Mouse (Mus musculus) liver, embryonic 14.5 days (tissue): Measurements from ENCODE around the gene Ten1. TPM values are rescaled to one million over a fixed set of nuclear protein-coding genes. Genes with fewer than 3 reads are reported as not detected.

Experiments used
- ATAC-seq: fragments of 200-750 bp; cut with Nextera tagmentation; 2 replicates; pipeline ENCODE4 v1.8.0; 2017; ENCODE audit warnings: moderate number of reproducible peaks, mild to moderate bottlenecking, moderate library complexity; ENCODE audit not compliant: insufficient read depth
- DNase-seq, 3 experiments: peaks; one replicate each; pipeline ENCODE4 v3.0.0-alpha.2; 2012 to 2013; ENCODE audit warnings: low read depth in 3 of 3, low spot score in 3 of 3
- H3K27ac ChIP-seq: fragments of 300-500 bp; sonication (generic); 2 replicates; pipeline ENCODE4 v1.5.1; 2014; ENCODE audit warnings: moderate library complexity, mild to moderate bottlenecking, control low read depth, inconsistent platforms
- H3K27me3 ChIP-seq: fragments of 300-500 bp; sonication (generic); 2 replicates; pipeline ENCODE4 v1.6.1; 2014; ENCODE audit warnings: mild to moderate bottlenecking, low read length, moderate library complexity; ENCODE audit not compliant: control insufficient read depth, insufficient read depth
- H3K36me3 ChIP-seq: fragments of 300-500 bp; sonication (generic); replicated peaks from 2 replicates; pipeline ENCODE4 v1.6.1; 2014; ENCODE audit warnings: low read depth; ENCODE audit not compliant: control insufficient read depth, insufficient read depth
- H3K4me1 ChIP-seq, 2 experiments: fragments of 200-500 bp in 1 of 2; fragments of 300-500 bp in 1 of 2; sonication (generic) in 1 of 2; replicated peaks; 2 replicates each; pipeline ENCODE4 v1.6.1; 2012 to 2014; ENCODE audit warnings: antibody characterized with exemption in 1 of 2, inconsistent platforms in 1 of 2, low read length in 1 of 2; ENCODE audit not compliant: control insufficient read depth in 2 of 2, insufficient read depth in 2 of 2
- H3K4me2 ChIP-seq: fragments of 300-500 bp; sonication (generic); 2 replicates; pipeline ENCODE4 v1.6.1; 2014; ENCODE audit warnings: low read depth, mild to moderate bottlenecking, control low read depth, moderate library complexity
- H3K4me3 ChIP-seq, 2 experiments: fragments of 200-500 bp in 1 of 2; fragments of 300-500 bp in 1 of 2; sonication (generic) in 1 of 2; 2 replicates each; pipeline ENCODE4 v1.5.1; 2012 to 2014; ENCODE audit warnings: low read depth in 2 of 2, low read length in 2 of 2, mild to moderate bottlenecking in 2 of 2, control low read depth in 1 of 2, inconsistent platforms in 1 of 2, moderate library complexity in 1 of 2; ENCODE audit not compliant: insufficient read depth in 1 of 2
- H3K9ac ChIP-seq: fragments of 300-500 bp; sonication (generic); replicated peaks from 2 replicates; pipeline ENCODE4 v1.6.1; 2014; ENCODE audit warnings: mild to moderate bottlenecking, control low read depth, moderate library complexity
- H3K9me3 ChIP-seq: fragments of 300-500 bp; sonication (generic); 2 replicates; pipeline ENCODE4 v1.6.1; 2016; ENCODE audit warnings: low read length, mixed read lengths; ENCODE audit not compliant: control insufficient read depth
- CTCF ChIP-seq: IDR thresholded peaks from 2 replicates; pipeline ENCODE4 v1.5.1; 2016; ENCODE audit warnings: antibody characterized with exemption, low read depth, control low read depth
- EP300 ChIP-seq: IDR thresholded peaks from 2 replicates; pipeline ENCODE4 v1.6.1; 2016; ENCODE audit warnings: antibody characterized with exemption, low read depth
- WGBS: fragments of 180-500 bp; shearing (Covaris S2); extraction: QIAGEN DNeasy Blood & Tissue Kit; methylation state at CpG from one replicate; pipeline ENCODE4 v1.1.7; 2014; ENCODE audit not compliant: insufficient replicate concordance; 5-methylcytosine and 5-hydroxymethylcytosine counted together
- polyA plus RNA-seq, 2 experiments: library from polyadenylated mRNA; depleted of rRNA in 1 of 2; stranded (reverse) in 1 of 2; unstranded in 1 of 2; fragments of >200 nt; fragmentation: Nextera tagmentation in 1 of 2; extraction: Ambion mirVana in 1 of 2; gene quantifications; 2 replicates each; pipeline versions ENCODE4 v1.2.1 to v1.2.3; 2012 to 2014

The Ten1 gene
- polyA plus RNA-seq, 2 experiments, result 19.6 to 27.3 TPM

- Histone ChIP-seq H3K27me3 (no peaks in the 10 kb centered on the region), H3K4me3 (no peak overlapping the region), H3K4me1 (peaks cover 0 to under 1% of the 10 kb centered on the region in 2 experiments; a peak in 2 of 4 replicates), H3K36me3 (peaks cover 68% of the 10 kb centered on the region), H3K4me2 (no peak overlapping the region), H3K9me3 (no peaks in the 10 kb centered on the region), H3K27ac (no peak overlapping the region), H3K9ac (no peak overlapping the region)
- no peak for TF ChIP-seq EP300
- no peak for TF ChIP-seq CTCF
- WGBS, result 68% methylated on average over 7 of the region's 7 CpGs
- ATAC-seq, result no peak
- DNase-seq, result no peak
These were observed 61.6 kb downstream of the Ten1 start for GRCm38 (mm10) chr11:116260259-116260658.

Other genes starting within 250 kb of the Ten1 start
- 0.10 and 0.11 TPM in 2 replicates for gene Itgb4, start 224.1 kb upstream of the Ten1 start, polyA plus RNA-seq (2012; rRNA removed)
- 0.16 and 0.17 TPM in 2 replicates for gene Itgb4, start 224.1 kb upstream of the Ten1 start, polyA plus RNA-seq (2014; fragmentation: Nextera tagmentation; extraction: Ambion mirVana)
- gene Galk1, start 186.1 kb upstream of the Ten1 start, polyA plus RNA-seq (2012; rRNA removed), result 55.9 and 59.1 TPM in 2 replicates
- gene Galk1, start 186.1 kb upstream of the Ten1 start, polyA plus RNA-seq (2014; fragmentation: Nextera tagmentation; extraction: Ambion mirVana), result 102 and 113 TPM in 2 replicates
- 173 and 248 TPM in 2 replicates for gene H3f3b, start 170.9 kb upstream of the Ten1 start, polyA plus RNA-seq (2012; rRNA removed)
- gene H3f3b, start 170.9 kb upstream of the Ten1 start, polyA plus RNA-seq (2014; fragmentation: Nextera tagmentation; extraction: Ambion mirVana), result 651 and 676 TPM in 2 replicates
- 10.4 and 12.1 TPM in 2 replicates for gene Unk, start 168.5 kb upstream of the Ten1 start, polyA plus RNA-seq (2012; rRNA removed)
- 6.4 and 7.9 TPM in 2 replicates for gene Unk, start 168.5 kb upstream of the Ten1 start, polyA plus RNA-seq (2014; fragmentation: Nextera tagmentation; extraction: Ambion mirVana)
- gene Unc13d, start 120.9 kb upstream of the Ten1 start, polyA plus RNA-seq (2012; rRNA removed), result 18.7 and 19.6 TPM in 2 replicates
- 14.9 and 16.8 TPM in 2 replicates for gene Unc13d, start 120.9 kb upstream of the Ten1 start, polyA plus RNA-seq (2014; fragmentation: Nextera tagmentation; extraction: Ambion mirVana)
- gene Wbp2, start 111.9 kb upstream of the Ten1 start, polyA plus RNA-seq (2012; rRNA removed), result 46.2 and 57.4 TPM in 2 replicates
- 74.5 and 87.6 TPM in 2 replicates for gene Wbp2, start 111.9 kb upstream of the Ten1 start, polyA plus RNA-seq (2014; fragmentation: Nextera tagmentation; extraction: Ambion mirVana)
- 1.8 and 2.0 TPM in 2 replicates for gene Trim47, start 71.6 kb upstream of the Ten1 start, polyA plus RNA-seq (2012; rRNA removed)
- gene Trim47, start 71.6 kb upstream of the Ten1 start, polyA plus RNA-seq (2014; fragmentation: Nextera tagmentation; extraction: Ambion mirVana), result 2.2 and 3.2 TPM in 2 replicates
- 1.4 and 1.5 TPM in 2 replicates for gene Trim65, start 67.7 kb upstream of the Ten1 start, polyA plus RNA-seq (2012; rRNA removed)
- 0.83 and 0.97 TPM in 2 replicates for gene Trim65, start 67.7 kb upstream of the Ten1 start, polyA plus RNA-seq (2014; fragmentation: Nextera tagmentation; extraction: Ambion mirVana)
- gene Mrpl38, start 60.0 kb upstream of the Ten1 start, polyA plus RNA-seq (2012; rRNA removed), result 17.5 and 24.8 TPM in 2 replicates
- gene Mrpl38, start 60.0 kb upstream of the Ten1 start, polyA plus RNA-seq (2014; fragmentation: Nextera tagmentation; extraction: Ambion mirVana), result 39.5 and 49.2 TPM in 2 replicates
- gene Fbf1, start 30.7 kb upstream of the Ten1 start, polyA plus RNA-seq (2012; rRNA removed), result 5.8 and 8.7 TPM in 2 replicates
- gene Fbf1, start 30.7 kb upstream of the Ten1 start, polyA plus RNA-seq (2014; fragmentation: Nextera tagmentation; extraction: Ambion mirVana), result 3.1 and 3.5 TPM in 2 replicates
- gene Acox1, start 190 bp downstream of the Ten1 start, polyA plus RNA-seq (2012; rRNA removed), result 12.3 and 14.8 TPM in 2 replicates
- gene Acox1, start 190 bp downstream of the Ten1 start, polyA plus RNA-seq (2014; fragmentation: Nextera tagmentation; extraction: Ambion mirVana), result 16.6 and 18.6 TPM in 2 replicates
- gene Evpl, start 39.2 kb downstream of the Ten1 start, polyA plus RNA-seq (2012; rRNA removed), result 0.03 and 0.09 TPM in 2 replicates
- 0.04 and 0.13 TPM in 2 replicates for gene Evpl, start 39.2 kb downstream of the Ten1 start, polyA plus RNA-seq (2014; fragmentation: Nextera tagmentation; extraction: Ambion mirVana)
- 31.9 and 37.6 TPM in 2 replicates for gene Srp68, start 75.4 kb downstream of the Ten1 start, polyA plus RNA-seq (2012; rRNA removed)
- 28.8 and 33.8 TPM in 2 replicates for gene Srp68, start 75.4 kb downstream of the Ten1 start, polyA plus RNA-seq (2014; fragmentation: Nextera tagmentation; extraction: Ambion mirVana)
- 0.02 TPM in 1 of 2 replicates, not detected in the other for gene Galr2, start 82.1 kb downstream of the Ten1 start, polyA plus RNA-seq (2012; rRNA removed)
- gene Galr2, start 82.1 kb downstream of the Ten1 start, polyA plus RNA-seq (2014; fragmentation: Nextera tagmentation; extraction: Ambion mirVana), result not detected in 2 replicates
- 7.1 and 8.8 TPM in 2 replicates for gene Exoc7, start 108.4 kb downstream of the Ten1 start, polyA plus RNA-seq (2012; rRNA removed)
- 14.9 and 16.7 TPM in 2 replicates for gene Exoc7, start 108.4 kb downstream of the Ten1 start, polyA plus RNA-seq (2014; fragmentation: Nextera tagmentation; extraction: Ambion mirVana)
- 1.2 and 1.4 TPM in 2 replicates for gene Foxj1, start 136.5 kb downstream of the Ten1 start, polyA plus RNA-seq (2012; rRNA removed)
- gene Foxj1, start 136.5 kb downstream of the Ten1 start, polyA plus RNA-seq (2014; fragmentation: Nextera tagmentation; extraction: Ambion mirVana), result 0.76 and 0.80 TPM in 2 replicates
- gene Rnf157, start 214.2 kb downstream of the Ten1 start, polyA plus RNA-seq (2012; rRNA removed), result 0.57 and 0.75 TPM in 2 replicates
- 0.66 and 1.2 TPM in 2 replicates for gene Rnf157, start 214.2 kb downstream of the Ten1 start, polyA plus RNA-seq (2014; fragmentation: Nextera tagmentation; extraction: Ambion mirVana)
- 58.9 and 70.9 TPM in 2 replicates for gene Ubald2, start 235.2 kb downstream of the Ten1 start, polyA plus RNA-seq (2012; rRNA removed)
- 50.3 and 55.4 TPM in 2 replicates for gene Ubald2, start 235.2 kb downstream of the Ten1 start, polyA plus RNA-seq (2014; fragmentation: Nextera tagmentation; extraction: Ambion mirVana)